Mouse (Mus musculus): ENCODE results near the gene Ifna2.

Gene Ifna2

GRCm38 (mm10) chr4:88655461-88655860 lies 28.3 kb downstream of the Ifna2 start:
- CTCF ChIA-PET: no interaction called here

GRCm38 (mm10) chr4:88653644-88654043 lies 30.1 kb downstream of the Ifna2 start:
- CTCF ChIA-PET: no interaction called here

GRCm38 (mm10) chr4:88644359-88644758 lies 39.4 kb downstream of the Ifna2 start, which contains the start of gene Ifna13:
TSS of gene Ifna13 (minus strand) at chr4:88644459.
- CTCF ChIA-PET: interaction anchor here (0.7 kb wide), 1 partner anchor 196 kb away, joined by 5 read pairs; no protein-coding TSS in a partner anchor

GRCm38 (mm10) chr4:88642526-88642925 lies 41.2 kb downstream of the Ifna2 start:
- CTCF ChIA-PET: no interaction called here

GRCm38 (mm10) chr4:88641077-88641831 lies 42.5 kb downstream of the Ifna2 start:
- CTCF ChIA-PET: interaction anchor here (0.7 to 1.0 kb wide), 2 partner anchors 57 to 759 kb away, joined by 3 to 5 read pairs; no protein-coding TSS in a partner anchor

- CTCF ChIA-PET: interaction anchor here (0.7 to 1.0 kb wide), 2 partner anchors 57 to 758 kb away, joined by 3 to 5 read pairs; no protein-coding TSS in a partner anchor
Observed at GRCm38 (mm10) chr4:88640704-88641076, 43.0 kb downstream of the Ifna2 start.

- CTCF ChIA-PET: no interaction called here
Observed at GRCm38 (mm10) chr4:88634311-88634710, 49.4 kb downstream of the Ifna2 start, which contains the start of gene C87499. TSS of gene C87499 (minus strand) at chr4:88634411.
